Mouse (Mus musculus) gastrocnemius, adult 2 months (tissue): ENCODE results near the gene Klc1. TPM values are rescaled to one million over a fixed set of nuclear protein-coding genes. Genes with fewer than 3 reads are reported as not detected.

Source experiments
- DNase-seq: peaks from one replicate; pipeline ENCODE4 v3.0.0; 2022
- H3K27ac ChIP-seq: fragments of 200-600 bp; 2 replicates; pipeline ENCODE4 v1.8.1; 2022; ENCODE audit warnings: mild to moderate bottlenecking
- H3K4me3 ChIP-seq: fragments of 200-600 bp; 2 replicates; pipeline ENCODE4 v1.8.1; 2022; ENCODE audit warnings: mild to moderate bottlenecking, moderate library complexity
- CTCF ChIP-seq: fragments of 200-600 bp; IDR thresholded peaks from 2 replicates; pipeline ENCODE4 v1.8.1; 2022; ENCODE audit warnings: antibody characterized with exemption, mild to moderate bottlenecking, moderate library complexity
- intact Hi-C: fragments of 180-260 bp; cut with DNase I; formaldehyde crosslinking; loops from one replicate; pipeline ENCODE4 v1.15.1; 2025
- total RNA-seq, 2 experiments: library from RNA; stranded (reverse); gene quantifications; 2 replicates each; pipeline ENCODE4 v1.2.3; 2021

Gene Klc1
- total RNA-seq, 2 experiments from 2014 or later: 61.5 to 75.9 TPM

DNA sequence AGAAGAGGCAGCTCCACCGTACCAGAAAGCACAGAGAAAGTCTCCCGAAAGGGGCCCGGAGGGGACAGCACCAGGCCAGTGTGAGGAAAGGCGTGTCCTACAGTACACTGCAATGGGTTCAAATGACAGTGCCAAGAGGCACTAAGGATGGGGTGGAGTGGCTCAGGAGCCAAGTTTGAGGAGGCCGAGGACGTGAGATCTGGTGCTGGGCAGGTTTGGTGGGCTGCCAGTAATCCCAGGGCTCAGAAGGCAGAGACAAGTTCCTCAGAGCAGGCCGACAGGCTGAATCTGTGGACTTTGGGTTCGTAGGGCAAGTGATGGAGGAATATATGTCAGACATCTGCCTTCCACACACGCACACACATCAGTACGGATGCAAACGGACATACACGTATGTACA, 54.0 kb downstream of the Klc1 start:
- no peak overlapping the region for H3K4me3 ChIP-seq
- no peak for DNase-seq
- TF ChIP-seq CTCF: no peak
- intact Hi-C loops: loop anchor here (10.0 kb wide), 1 partner anchor 1012 kb away; the partner anchor contains the start of gene Cdca4
- H3K27ac ChIP-seq: no peak overlapping the region

DNA sequence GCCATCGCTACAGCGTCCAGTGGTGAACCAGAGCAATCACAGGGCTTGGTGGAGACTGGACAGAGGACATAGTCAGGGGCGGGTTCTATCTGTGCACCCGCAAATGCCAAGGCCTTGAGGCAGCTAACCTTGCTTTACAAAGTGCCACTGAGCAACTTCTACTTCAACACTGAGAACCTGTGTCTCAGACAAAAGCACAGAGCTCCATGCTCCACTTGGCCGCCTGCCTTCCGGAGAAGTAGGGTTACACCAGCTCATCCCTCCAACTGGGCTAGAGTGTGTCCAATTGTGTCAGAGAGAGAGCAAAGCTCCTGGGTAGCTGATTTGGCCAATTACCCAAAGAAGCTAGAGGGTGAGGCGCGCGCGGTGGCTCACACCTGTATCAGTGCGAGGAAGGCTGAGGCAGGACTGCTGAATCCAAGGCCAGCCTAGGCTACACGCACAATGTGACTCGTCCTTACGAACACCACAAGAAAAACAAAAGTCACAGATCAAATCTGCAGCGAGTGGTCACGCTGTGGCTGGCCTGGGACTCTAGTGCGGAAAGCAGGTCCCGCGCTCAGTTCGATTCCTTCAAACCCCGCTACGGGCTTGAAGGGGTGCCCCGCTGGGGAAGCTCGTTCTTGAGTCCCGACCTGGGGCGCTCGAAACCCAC, 54.6 kb downstream of the Klc1 start:
- no peak for TF ChIP-seq CTCF
- Histone ChIP-seq H3K27ac (peak overlapping the region; percentile 76), H3K4me3 (peak overlapping the region; percentile 88)
- intact Hi-C loops: loop anchor here (10.0 kb wide), 1 partner anchor 1012 kb away; the partner anchor contains the start of gene Cdca4
- peak; percentile 47 for DNase-seq

DNA sequence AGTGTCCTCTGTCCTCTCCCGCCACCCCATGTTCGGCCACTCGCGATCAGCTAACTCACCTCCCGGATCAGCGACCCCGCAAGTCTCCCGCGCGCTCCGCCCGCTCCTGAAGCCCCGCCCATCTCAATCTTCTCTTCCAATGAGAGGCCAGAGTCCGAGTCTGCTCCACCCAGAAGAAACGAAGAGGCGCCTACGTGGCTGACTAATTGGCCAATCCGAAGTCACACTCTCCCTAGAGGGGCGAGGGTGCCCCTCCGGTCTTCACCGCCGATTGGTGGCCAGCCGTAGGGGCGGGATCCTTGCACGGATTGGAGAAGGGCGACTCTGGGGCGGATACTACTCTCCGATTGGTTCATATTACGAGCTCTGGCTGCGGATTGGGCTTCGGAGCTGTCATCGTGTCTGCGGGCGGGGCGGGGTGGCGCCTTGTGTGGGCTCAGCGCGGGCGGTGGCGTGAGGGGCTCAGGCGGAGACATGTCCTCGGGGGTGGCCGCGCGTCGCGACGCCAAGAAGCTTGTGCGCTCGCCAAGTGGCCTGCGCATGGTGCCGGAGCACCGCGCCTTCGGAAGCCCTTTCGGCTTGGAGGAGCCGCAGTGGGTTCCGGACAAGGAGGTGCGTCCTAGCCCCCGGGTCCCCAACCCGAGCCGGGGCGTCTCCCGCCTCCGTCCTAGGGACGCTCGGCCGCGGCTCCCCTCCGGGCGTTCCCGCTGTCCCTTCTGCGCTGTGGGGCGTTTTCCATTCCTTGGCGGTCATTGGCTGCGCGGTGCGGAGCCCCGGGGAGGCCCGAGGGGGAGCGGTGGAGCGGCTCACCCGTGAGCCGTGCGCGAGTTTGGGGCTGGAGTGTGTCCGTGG, 55.3 kb downstream of the Klc1 start, which contains the start of the genes Xrcc3 and Zfyve21:
Gene Xrcc3 (minus strand): TSS at position 108 of the 852 bp plus-strand sequence.
Gene Zfyve21 (plus strand): TSS at position 405 of the 852 bp plus-strand sequence.
- intact Hi-C loops: loop anchor here (10.0 kb wide), 1 partner anchor 1011 kb away; the partner anchor contains the start of gene Cdca4
- Histone ChIP-seq H3K4me3 (peak within 1 kb of the TSS; percentile 88), H3K27ac (peak within 1 kb of the TSS; percentile 96)
- TF ChIP-seq CTCF: no peak
- peak; percentile 99 for DNase-seq

DNA sequence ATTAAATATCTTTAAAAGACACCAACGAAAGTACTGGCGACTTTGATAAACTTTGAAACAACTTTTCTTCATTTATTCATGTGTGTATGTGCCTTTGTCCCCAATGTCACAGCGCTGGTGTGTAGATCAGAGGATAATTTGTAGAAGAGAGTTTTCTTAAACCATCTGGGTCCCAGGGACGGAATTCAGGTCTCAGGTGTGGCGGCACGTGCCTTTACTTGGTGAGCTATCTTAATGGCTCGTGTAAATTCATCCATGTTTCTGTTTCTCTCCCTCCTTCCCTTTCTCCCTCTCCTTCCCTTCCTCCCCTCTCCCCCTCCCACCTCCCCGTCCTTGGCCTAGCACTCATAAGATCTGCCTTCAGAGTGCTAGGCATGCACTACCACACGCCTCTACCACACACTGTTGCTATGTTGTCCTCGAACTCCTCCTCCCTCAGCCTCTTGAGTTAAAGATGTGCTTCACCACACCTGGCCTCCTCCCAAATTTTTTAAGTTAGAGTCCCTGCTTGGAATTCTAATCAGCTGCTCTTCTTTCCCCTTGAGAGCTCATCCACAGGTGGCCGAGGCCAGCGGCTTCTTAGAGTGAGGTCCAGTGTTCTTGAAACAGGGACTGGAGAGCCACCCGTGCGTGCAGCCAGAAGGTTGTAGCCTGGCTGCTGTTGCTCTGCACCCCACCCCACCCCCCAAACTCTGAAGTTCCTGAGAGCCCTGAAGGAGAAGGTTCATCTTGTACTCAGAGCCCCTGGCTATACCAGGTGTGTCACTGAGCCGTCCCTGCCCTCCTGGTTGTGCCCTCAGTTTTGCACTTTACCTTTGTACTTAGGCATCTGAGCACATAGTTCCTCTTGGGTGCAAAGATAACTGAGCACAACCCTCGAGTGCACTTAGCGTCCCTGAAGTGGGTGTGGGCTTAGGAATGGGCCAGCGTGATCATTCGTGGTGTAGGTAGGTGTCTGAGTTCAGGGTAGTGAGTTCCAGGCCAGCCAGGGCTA, 56.4 kb downstream of the Klc1 start:
- no peak for TF ChIP-seq CTCF
- no peak for DNase-seq
- intact Hi-C loops: loop anchor here (10.0 kb wide), 1 partner anchor 1010 kb away; the partner anchor contains the start of gene Cdca4
- Histone ChIP-seq H3K27ac (peak overlapping the region; percentile 96), H3K4me3 (peak overlapping the region; percentile 88)

DNA sequence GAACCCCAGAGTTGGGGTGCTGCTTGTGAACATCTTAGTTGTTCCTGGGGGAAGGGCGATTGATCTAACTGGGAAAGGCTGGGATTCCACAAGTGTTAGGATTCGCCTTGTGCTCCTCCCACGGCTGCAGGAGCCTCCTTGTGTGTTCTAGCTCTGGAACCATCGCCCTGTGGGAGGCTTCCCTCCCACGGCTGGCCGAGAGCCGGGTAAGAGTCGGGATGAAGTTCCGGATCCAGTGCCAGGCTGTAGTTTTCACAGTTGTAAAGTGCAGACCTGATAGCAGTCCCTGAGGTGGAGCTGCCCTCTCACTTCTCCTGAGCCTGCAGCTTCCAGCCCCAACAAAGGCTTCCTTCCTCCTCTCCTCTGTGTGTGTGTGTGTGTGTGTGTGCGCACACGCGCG, 57.9 kb downstream of the Klc1 start:
- peak; percentile 56 for DNase-seq
- peak overlapping the region; percentile 51 for H3K27ac ChIP-seq
- intact Hi-C loops: loop anchor here (10.0 kb wide), 1 partner anchor 1008 kb away; the partner anchor contains the start of gene Cdca4
- TF ChIP-seq CTCF: no peak
- H3K4me3 ChIP-seq: peak overlapping the region; percentile 88

DNA sequence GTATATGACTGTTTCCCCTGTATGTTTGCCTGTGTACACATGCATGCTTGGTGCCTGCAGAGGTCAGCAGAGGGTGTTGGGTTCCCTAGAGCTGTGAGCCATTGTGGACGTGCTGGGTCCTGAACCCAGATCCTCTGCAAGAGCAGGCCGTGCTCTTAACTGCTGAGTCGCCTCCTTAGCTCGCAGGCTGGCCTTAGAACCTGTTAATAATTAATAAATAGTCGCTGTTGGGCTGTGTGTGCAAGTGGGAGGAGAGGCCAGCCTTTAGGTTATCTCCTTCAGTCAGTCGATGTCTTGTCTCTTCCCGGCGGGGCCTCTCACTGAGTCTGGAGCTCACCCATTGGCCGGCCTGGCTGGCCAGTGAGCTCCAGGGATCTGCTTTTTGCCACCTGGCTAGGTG, 58.3 kb downstream of the Klc1 start:
- TF ChIP-seq CTCF: no peak
- intact Hi-C loops: loop anchor here (10.0 kb wide), 1 partner anchor 1008 kb away; the partner anchor contains the start of gene Cdca4
- DNase-seq: no peak
- H3K4me3 ChIP-seq: peak overlapping the region; percentile 88
- peak overlapping the region; percentile 51; the same call in 1 of the 2 replicates for H3K27ac ChIP-seq

DNA sequence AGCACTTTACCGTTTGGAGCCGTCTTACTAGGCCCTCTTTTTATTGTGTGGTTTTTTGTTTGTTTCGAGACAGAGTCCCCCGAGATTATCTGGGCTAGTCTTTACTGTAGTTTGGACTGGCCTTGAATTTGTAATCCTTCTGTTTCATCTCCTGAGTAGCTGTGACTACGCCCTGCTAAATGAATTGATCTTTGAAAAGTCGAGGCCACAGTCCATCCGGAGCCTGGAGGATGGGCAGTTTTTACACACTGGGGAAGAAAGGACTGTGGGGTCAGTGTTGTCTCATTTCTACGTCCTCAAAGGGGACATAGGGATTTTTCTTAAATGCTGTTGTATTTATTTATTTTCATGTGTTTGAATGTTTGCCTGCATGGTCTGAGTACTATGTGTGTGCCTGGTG, 59.3 kb downstream of the Klc1 start:
- Histone ChIP-seq H3K4me3 (no peak overlapping the region), H3K27ac (peak overlapping the region; percentile 57)
- no peak for TF ChIP-seq CTCF
- no peak for DNase-seq
- intact Hi-C loops: loop anchor here (10.0 kb wide), 1 partner anchor 1007 kb away; the partner anchor contains the start of gene Cdca4

DNA sequence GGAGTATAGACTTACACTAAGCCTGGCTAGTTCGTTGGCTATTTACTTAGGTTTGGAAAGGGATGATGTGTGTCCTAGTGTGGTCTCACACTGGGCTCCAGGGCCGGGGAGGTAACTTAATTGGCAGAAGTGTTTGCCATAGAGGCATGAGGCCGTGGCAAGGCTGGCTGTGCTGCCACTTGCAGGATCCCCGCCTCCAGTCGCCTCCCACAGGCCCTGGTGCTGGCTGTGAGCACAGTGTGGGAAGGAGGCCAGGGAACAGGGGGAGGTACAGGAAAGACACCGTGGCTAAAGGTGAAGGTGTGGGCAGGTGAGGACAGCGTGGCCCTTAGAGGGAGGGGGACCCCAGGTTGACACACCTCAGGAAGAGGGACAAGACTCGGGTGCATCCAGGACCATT, 61.3 kb downstream of the Klc1 start:
- TF ChIP-seq CTCF: no peak
- Histone ChIP-seq H3K27ac (no peak overlapping the region), H3K4me3 (no peak overlapping the region)
- no peak for DNase-seq
- intact Hi-C loops: loop anchor here (10.0 kb wide), 1 partner anchor 1005 kb away; the partner anchor contains the start of gene Cdca4

DNA sequence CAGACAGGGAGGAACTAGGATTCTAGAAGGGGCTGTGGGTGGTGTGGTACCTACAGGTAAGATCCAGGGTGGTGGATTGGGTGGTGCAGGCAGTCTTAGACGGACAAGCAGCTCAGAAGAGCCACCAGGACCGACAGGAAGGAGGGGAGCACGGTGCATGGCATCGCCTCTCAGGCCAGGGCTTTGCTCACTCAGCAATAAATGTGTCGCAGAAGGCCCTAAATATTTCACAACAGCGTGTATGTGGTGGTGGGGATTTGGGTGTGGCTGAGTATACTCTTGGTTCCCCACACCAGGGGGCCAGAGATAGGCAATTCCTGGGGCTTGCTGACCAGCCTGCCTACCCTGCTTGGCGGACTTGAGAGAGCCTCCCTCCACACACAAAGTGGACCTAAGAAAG, 62.1 kb downstream of the Klc1 start:
- Histone ChIP-seq H3K27ac (no peak overlapping the region), H3K4me3 (no peak overlapping the region)
- no peak for TF ChIP-seq CTCF
- intact Hi-C loops: no loop called here
- DNase-seq: no peak

DNA sequence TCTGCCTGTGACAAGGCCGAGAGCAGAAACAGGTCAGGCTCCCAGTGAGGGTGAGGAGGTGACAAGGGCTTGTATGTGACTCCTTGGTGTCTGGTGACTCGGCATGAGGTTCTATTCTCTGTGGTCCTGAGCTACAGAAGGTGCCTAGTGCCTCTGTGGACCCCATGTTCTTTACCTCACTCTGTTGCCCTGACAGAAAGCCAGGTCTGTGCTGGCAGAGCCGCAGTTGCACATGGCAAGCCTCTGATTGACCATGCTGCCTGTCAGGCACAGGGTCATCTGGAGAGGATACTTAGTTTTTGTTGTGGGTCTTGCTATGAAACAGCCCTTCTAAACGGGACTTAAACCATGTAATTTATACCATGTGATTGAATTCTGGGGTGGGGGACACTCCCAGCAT, 63.3 kb downstream of the Klc1 start:
- TF ChIP-seq CTCF: no peak
- Histone ChIP-seq H3K27ac (peak overlapping the region; percentile 62; the same call in 1 of the 2 replicates), H3K4me3 (no peak overlapping the region)
- intact Hi-C loops: no loop called here
- DNase-seq: no peak

DNA sequence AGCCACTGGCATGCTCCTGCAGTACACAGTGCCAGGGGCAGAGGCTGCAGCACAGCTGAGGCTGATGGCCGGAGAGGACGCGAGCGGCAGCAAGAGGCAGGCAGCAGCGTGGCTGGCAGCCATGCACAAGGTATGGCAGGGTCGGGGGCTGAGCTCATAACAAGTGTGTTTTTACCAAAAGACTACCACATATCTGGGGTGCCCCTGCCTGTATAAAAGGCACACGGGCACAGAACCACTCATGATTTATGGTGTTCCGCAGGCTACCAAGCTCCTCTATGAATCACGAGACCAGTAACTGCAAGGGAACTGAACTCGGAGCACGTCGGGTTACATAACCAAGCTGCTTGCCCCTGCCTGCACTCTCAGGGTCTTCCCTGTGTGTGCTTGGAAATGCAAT, 68.9 kb downstream of the Klc1 start:
- Histone ChIP-seq H3K4me3 (no peak overlapping the region), H3K27ac (no peak overlapping the region)
- no peak for TF ChIP-seq CTCF
- peak; percentile 18 for DNase-seq
- intact Hi-C loops: no loop called here

DNA sequence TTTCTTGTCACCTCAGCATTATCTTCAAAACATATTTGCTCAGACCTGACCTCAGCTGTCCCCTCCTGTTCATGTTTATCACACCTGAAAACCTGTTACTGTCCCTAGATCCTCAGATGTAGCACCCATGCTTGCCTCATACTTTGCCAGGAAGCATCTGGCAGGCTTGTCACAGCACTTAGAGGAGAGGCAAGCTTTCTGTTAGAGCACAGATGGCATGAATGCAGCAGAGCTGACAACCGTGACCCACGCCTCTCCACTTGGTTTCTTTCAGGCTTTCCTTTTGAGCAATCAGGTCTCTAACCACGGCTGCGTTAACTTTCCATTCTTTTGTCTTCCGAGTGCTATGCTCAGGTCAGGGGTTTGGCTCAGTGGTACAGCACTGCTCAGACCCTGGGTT, 70.8 kb downstream of the Klc1 start:
- Histone ChIP-seq H3K4me3 (no peak overlapping the region), H3K27ac (no peak overlapping the region)
- TF ChIP-seq CTCF: no peak
- DNase-seq: no peak
- intact Hi-C loops: no loop called here
